Mouse (Mus musculus): ENCODE data around the gene Alox8. TPM values are rescaled to one million over a fixed set of nuclear protein-coding genes. Genes with fewer than 3 reads are reported as not detected.

The Alox8 gene
- total RNA-seq (2023), result 1 to 10 TPM; 1.2 to 1.6 TPM

GRCm38 (mm10) chr11:69197743-69198142 lies at the start of gene Alox8:
Gene Alox8, minus strand, starts transcription at chr11:69197843.

GRCm38 (mm10) chr11:69236926-69237260 lies 39.2 kb upstream of the Alox8 start, which contains the start of gene Gucy2e:
Gene Gucy2e, minus strand, starts transcription at chr11:69237036.

GRCm38 (mm10) chr11:69156800-69157199 lies 40.8 kb downstream of the Alox8 start, which contains the start of gene Alox12b:
Gene Alox12b, plus strand, starts transcription at chr11:69156989.

Other genes starting within 250 kb of the Alox8 start
- gene Arhgef15, start 240.4 kb downstream of the Alox8 start, total RNA-seq (2023), result not detected
- gene Slc25a35, start 229.7 kb downstream of the Alox8 start, total RNA-seq (2023), result 1 to 10 TPM; 3.4 to 5.1 TPM
- 10 to 100 TPM; 12.2 to 17.5 TPM for gene Rangrf, start 222.7 kb downstream of the Alox8 start, total RNA-seq (2023)
- gene Pfas, start 189.4 kb downstream of the Alox8 start, total RNA-seq (2023), result 10 to 100 TPM; 22.5 to 32.2 TPM
- gene Ctc1, start 181.9 kb downstream of the Alox8 start, total RNA-seq (2023), result 10 to 100 TPM; 22.0 to 24.7 TPM
- gene Aurkb, start 152.2 kb downstream of the Alox8 start, total RNA-seq (2023), result 1 to 10 TPM; 1.8 to 6.1 TPM
- gene Borcs6, start 138.1 kb downstream of the Alox8 start, total RNA-seq (2023), result 10 to 100 TPM in 1 of 2 experiments, 1 to 10 TPM in 1; 9.0 to 12.8 TPM
- 1 to 10 TPM in 1 of 2 experiments, under 1 TPM in 1; 0.82 to 2.4 TPM for gene Tmem107, start 127.0 kb downstream of the Alox8 start, total RNA-seq (2023)
- gene Vamp2, start 109.4 kb downstream of the Alox8 start, total RNA-seq (2023), result 100 to 1,000 TPM; 396 to 405 TPM
- 100 to 1,000 TPM; 279 to 361 TPM for gene Per1, start 102.6 kb downstream of the Alox8 start, total RNA-seq (2023)
- not detected for gene Hes7, start 77.4 kb downstream of the Alox8 start, total RNA-seq (2023)
- gene 9130213A22Rik, start 75.3 kb downstream of the Alox8 start, total RNA-seq (2023), result not detected
- under 1 TPM; 0.30 to 0.55 TPM for gene Aloxe3, start 71.9 kb downstream of the Alox8 start, total RNA-seq (2023)
- not detected for gene Alox12b, start 40.9 kb downstream of the Alox8 start, total RNA-seq (2023)
- gene Gucy2e, start 39.2 kb upstream of the Alox8 start, total RNA-seq (2023), result under 1 TPM; 0.06 to 0.12 TPM
- 10 to 100 TPM; 13.4 to 18.0 TPM for gene Cntrob, start 125.9 kb upstream of the Alox8 start, total RNA-seq (2023)
- 10 to 100 TPM; 22.6 to 26.6 TPM for gene Trappc1, start 126.1 kb upstream of the Alox8 start, total RNA-seq (2023)
- 1 to 10 TPM; 1.1 to 1.8 TPM for gene Kcnab3, start 128.4 kb upstream of the Alox8 start, total RNA-seq (2023)
- 1 to 10 TPM; 1.5 to 2.4 TPM for gene Rnf227, start 142.6 kb upstream of the Alox8 start, total RNA-seq (2023)
- gene Chd3, start 171.6 kb upstream of the Alox8 start, total RNA-seq (2023), result 100 to 1,000 TPM; 777 to 802 TPM
- 10 to 100 TPM; 33.0 to 46.3 TPM for gene Naa38, start 197.6 kb upstream of the Alox8 start, total RNA-seq (2023)
- gene Cyb5d1, start 197.8 kb upstream of the Alox8 start, total RNA-seq (2023), result 10 to 100 TPM; 24.6 to 31.6 TPM
- gene Tmem88, start 200.4 kb upstream of the Alox8 start, total RNA-seq (2023), result 1 to 10 TPM; 7.2 to 8.1 TPM
- gene Kdm6b, start 215.8 kb upstream of the Alox8 start, total RNA-seq (2023), result 100 to 1,000 TPM; 135 to 162 TPM

Measured in T-cell, adult 66 days (primary cell).